Mouse (Mus musculus): ENCODE results near the gene Lifr.

GRCm38 (mm10) chr15:7080916-7081626, 9.3 kb upstream of the Lifr start:
- no peak for TF ChIP-seq POLR2A (IDR thresholded peaks at IDR 0.05; ENCODE audit: control insufficient read depth, extremely low read depth, insufficient read depth, low read length, poor library complexity)
- no peak for TF ChIP-seq CTCF (IDR thresholded peaks at IDR 0.05; ENCODE audit: borderline replicate concordance, control insufficient read depth, extremely low read depth, insufficient read depth, low read length, poor library complexity)

Measured in thymus, adult 2 months (tissue).